Mouse (Mus musculus) frontal cortex, postnatal 10 days (tissue): ENCODE data around the gene B9d2.

ENCODE experiments used
- DNase-seq, 2 experiments: peaks; one replicate each; pipeline ENCODE4 v3.0.0; 2022; ENCODE audit warnings: low spot score in 2 of 2, mixed read lengths in 1 of 2

Gene B9d2

DNA sequence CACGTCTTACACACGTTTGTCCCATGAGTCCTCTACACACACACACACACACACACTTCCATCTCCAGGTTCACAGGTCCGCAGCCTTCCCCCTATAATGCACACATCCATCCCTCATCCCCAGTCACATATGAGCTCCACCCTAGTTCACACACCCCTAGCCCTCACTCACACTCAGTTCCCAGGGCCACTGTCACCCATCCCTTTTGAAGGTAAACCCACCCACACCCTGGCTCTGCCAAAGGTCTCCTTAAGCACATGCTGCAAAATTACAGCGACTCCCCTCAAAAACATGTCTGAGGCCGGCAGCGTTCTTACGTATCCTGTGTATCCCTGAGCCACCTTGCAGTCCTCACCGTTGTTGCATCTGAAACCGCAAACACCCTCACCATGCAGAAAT lies 6.3 kb upstream of the B9d2 start:
- no peak for DNase-seq

GRCm38 (mm10) chr7:25674719-25675300 lies 5.8 kb upstream of the B9d2 start, which contains the start of gene Tmem91:
TSS of gene Tmem91 (minus strand) at chr7:25675166.
- DNase-seq: no peak

DNA sequence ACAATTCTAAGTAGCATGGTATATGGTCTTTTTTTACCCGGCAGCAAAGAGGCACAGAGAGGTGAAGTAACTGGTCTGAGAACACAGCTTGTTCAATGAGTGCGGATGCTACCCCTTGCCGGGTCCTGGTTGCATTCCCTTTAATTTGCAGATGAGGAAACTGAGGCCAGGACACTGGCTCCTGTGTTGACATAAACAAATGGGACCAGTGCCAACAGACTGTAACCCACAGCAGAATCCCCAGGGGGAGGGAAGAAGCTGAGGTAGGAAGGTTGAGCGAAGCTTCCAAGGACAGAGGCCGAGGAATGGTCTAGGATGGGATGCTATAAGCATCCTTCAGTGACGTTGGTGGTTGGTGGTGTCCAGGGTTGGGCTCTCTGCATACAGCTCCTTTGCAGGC lies 5.2 kb upstream of the B9d2 start:
- DNase-seq: no peak

DNA sequence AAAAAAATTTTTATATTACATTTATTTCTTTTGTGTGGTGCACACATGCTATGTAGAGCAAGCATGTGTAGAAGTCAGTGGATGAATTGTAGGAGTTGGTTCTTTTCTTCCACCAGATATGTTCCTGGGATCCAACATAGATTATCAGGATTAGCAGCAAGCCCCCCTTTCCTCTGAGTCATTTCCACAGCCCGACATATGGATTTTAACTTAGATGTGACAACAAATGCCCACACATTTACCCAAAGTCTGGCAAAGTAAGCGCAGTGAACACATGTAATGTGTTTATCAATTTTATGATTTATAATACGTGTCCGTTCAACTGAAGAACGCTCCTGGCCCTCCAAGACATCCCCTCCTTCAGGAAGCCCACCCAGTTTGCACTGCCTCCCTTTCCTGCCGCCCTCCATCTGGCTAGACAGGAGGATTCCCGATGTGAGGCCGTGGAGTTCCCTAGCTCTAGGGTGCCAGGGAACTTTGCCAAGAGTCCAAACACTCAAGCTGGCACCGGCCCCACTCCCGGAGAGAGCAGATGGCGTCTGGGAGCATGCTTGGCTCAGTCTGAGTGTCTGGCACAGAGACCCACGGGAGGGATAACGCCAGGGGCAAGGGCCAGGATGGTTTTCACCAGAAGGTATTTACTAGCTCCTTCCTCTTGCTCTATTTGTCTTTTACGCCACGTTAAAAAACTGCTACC lies 4.3 kb upstream of the B9d2 start:
- DNase-seq: peak; percentile 87 to 90

DNA sequence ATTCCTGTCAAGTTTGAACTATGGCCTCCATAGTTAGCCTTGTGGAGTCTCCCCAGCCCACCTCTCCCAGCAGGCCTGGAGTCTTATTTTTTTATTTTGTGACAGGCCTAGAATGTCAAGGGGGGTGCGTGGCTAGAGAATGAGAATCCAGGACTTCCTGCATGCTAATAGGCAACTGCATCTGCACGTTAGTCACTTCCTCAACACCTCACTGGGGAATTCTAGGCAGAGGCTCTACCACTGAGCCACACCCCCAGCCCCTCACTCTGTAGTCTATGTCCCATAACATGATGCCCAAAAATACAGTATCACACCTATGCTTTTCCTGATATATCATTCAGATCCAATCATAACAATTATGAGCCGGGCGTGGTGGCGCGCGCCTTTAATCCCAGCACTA lies 3.6 kb upstream of the B9d2 start:
- no peak for DNase-seq

DNA sequence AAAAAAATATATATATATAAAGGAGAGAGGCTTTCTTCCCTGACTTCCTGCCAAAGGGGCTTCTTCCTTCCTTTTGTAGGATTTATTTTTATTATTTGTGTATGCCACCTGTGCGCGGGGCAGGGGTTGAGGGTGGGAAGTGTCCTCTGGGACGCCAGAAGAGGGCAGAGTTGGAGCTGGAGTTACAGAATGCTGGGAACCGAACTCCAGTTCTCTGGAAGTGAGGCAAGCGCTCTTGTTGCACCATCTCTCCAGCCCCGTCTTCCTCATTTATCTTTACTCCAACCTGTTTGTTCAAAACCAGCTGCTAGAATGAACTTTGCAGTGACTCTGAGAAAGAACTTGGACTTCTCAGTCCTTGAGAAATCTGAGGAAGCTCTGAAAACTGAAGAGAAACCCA lies 609 bp upstream of the B9d2 start:
- no peak for DNase-seq

DNA sequence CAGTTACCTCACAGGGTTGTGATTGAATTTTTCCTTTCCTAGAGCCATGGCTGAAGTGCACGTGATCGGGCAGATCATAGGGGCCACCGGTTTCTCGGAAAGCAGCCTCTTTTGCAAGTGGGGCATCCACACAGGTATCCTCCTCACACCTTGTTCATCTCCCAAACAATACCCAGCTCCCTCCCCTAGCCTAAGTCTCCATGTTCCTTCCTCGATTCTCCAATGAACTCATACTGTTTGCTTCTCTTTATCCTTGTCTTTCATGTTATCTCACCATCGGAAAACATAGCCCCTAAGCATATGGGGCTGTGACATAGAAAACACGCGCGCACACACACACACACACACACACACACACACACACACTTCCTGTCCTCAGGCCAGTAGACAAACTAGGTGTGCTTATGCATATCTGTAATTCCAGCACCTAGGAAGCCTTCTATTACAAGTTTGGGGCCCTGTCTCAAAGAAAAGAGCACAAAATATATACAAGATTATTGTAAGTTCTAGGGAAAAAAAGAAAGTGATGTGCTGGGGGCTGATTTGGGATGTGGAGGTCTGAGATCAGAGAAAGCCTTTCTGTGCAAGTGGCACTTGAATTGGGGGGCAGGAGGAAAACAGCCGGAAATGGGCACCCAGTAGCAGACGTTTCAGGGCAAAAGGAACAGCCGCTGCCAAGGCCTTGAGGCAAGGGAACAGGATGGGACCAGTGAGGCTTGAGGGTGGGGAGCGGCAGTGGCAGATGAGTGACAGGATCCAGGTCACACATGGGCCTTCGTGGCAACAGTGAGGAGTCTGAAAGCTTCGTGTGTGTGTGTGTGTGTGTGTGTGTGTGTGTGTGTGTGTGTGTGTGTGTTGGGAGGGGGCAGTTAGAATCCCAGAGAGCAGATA lies 1.0 kb downstream of the B9d2 start:
- DNase-seq: no peak

DNA sequence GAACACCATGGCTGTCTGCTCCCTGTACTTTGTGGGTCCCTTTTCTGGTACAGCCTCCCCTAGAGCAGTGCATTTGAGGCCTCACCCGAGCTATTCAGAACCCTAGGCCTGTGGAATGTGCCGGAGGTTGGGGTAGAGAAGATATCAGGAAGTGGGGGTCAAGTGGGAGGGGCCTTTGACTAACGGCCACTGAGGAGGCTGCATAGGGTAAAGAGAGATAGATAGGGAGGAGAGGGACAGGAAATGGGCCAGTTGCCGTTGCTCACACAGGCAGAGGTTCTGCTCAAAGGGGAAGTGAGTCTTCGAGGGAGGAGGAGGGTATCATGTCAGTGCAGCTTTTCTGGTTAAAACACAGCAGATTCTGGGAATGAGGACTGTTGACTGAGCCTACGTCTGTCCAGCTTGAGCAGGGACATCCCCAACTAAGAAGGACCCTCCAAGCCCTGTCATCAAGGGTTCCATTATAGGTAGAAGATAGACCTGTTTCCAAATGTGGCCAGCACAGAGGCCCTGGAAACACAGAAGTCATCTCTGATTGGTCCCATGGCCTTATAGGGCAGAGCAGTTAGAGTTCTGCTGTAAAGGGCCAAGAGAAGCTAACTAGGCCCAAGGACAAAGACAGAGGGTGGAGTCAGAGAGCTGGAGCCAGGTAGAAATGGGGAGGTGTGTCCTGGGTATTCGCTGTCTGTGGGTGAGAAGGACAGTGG lies 3.0 kb downstream of the B9d2 start:
- no peak for DNase-seq

DNA sequence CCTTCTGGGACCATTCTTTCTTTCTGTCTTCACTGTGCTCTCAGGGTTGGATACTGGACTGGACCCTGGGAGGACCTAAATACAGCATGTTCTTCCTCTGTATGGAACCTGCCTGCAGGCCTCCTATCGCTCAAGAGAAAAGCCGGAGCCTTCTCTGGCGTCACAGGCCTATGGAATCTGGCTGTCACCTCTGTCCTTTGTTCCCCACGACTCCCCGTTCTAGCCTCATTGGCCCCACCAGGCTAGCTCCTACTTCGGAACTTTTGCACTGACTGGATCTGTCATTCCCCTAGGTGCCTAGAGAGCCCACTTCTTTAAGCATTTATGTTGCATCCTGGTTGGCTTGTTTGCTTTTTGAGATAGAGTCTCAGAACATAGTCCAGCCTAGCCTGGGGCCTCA lies 4.1 kb downstream of the B9d2 start:
- DNase-seq: no peak

GRCm38 (mm10) chr7:25685926-25686470 lies 5.4 kb downstream of the B9d2 start:
- no peak for DNase-seq

GRCm38 (mm10) chr7:25686680-25687531 lies 6.3 kb downstream of the B9d2 start, which contains the start of gene Tgfb1:
TSS of gene Tgfb1 (plus strand) at chr7:25687002.
- no peak for DNase-seq

- no peak for DNase-seq
Observed at GRCm38 (mm10) chr7:25687811-25688401, 7.3 kb downstream of the B9d2 start.

DNA sequence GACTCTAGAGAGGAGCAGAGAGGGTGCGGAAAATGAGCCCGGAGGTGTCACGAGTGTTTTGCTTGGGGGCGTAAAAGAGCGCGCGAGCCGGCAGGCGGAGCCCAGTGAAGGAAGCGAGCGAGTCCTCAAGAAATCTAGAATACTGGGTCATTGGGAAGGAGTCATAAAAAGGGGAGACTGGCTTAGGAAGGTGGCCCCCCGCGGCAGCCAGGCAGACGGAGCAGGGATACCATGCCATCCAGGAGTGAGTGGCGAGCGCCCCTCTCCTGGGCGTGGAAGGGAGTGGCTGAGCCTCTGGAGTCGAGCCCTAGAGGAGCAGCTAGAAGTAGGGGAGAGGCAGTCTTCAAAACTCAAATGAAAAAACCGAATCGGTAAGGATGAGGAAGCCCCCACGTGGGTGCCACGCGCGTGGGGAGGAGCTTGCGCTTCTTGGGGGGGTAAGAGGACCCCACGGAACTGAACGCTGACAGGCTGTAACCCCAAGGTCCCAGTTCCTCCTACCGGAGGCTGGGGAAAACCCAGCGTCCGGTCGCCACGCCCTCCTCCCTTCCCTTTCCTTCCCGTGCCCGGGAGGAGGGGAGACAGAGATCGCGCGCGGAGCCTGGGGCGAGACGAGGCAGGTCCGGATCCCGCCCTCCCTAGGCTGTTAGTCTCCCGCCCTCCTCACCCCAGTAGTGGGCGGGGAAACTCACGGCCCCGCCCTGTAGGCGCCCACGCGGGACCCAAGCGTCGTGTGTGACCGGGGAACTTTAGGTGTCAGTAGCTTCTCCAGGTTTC lies 8.4 kb downstream of the B9d2 start:
- DNase-seq: no peak

- DNase-seq: no peak
Observed at GRCm38 (mm10) chr7:25689603-25690021, 9.0 kb downstream of the B9d2 start.

DNA sequence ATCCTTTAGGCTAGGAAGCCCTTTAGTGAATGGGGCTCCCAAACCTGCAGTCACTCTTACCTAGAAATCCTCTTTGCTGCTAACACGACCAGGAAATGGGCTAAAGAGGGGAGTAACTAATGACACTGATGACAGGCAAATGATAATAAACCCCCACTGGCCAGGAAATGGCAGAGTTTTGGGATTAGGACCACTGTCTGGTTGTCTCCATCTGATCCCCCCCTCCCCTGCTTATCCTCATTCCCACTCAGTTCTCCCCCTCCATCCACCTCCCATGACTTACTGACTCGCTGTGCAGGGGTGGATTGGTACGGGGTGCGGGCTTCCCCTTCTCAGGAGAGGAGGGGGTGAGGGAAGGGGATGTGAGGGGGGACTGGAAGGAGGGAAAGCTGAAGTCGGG lies 9.5 kb downstream of the B9d2 start:
- no peak for DNase-seq

GRCm38 (mm10) chr7:25694104-25694503 lies 13.5 kb downstream of the B9d2 start:
- no peak for DNase-seq

DNA sequence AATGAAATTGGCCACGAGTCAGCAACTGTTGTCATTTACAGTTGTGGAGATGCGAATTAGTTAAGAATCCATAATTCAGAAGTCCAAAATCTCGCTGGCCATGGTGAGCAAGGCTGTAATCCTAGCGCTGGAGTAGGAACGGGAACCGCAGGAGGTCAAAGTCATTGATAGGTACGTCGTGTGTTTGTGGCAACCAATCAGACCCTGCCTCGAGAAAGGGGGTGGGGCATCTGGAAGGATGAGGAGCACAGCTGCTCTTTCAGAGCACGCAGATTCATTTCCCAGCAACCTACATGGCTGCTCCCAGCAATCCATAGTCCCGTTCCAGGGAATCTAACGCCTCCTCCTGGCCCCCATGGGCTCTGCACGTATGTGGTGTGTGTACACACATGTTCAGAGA lies 19.3 kb downstream of the B9d2 start:
- DNase-seq: no peak

DNA sequence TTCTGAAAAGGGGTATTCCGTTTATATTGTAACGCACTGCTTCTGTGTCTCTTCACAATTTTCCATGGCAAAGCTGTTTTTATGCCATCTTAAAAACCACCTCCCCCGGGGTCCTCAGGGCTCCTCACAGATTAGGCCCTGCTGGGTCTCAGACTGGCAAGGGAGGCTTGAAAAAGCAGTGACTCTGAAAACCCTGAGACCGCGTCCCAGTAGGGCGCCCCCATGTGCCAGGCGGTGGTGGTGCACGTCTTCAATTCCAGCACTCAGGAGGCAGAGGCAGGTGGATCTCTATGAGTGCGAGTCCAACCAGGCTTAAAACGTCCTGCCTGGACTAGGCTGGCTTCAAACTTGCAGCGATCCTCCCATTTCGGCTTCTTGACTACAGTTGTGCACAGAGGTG lies 20.2 kb downstream of the B9d2 start:
- DNase-seq: no peak

DNA sequence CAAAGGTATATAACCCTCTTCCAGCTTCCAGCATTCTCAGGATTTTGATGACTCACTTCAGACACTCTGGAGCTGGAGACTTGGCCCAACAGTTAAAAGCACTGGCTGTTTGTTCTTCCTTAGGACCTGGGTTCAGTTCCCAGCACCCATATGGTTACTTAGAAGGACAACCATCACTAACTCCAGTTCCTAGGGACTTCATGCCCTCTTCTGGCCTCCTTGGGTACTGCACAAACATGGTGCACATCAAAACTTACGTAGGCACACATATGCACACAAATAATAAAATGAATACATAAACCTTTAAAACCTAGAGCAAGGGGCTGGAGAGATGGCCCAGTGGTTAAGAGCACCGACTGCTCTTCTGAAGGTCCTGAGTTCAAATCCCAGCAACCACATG lies 21.8 kb downstream of the B9d2 start:
- no peak for DNase-seq
